Mouse (Mus musculus): ENCODE measurements at regions not wholly inside any gene's neighbourhood (a gene's known extent, or its start where the extent isn't known, plus 50 kb on each side); places are given as distances from the start of the nearest gene placed in this dataset.

DNA sequence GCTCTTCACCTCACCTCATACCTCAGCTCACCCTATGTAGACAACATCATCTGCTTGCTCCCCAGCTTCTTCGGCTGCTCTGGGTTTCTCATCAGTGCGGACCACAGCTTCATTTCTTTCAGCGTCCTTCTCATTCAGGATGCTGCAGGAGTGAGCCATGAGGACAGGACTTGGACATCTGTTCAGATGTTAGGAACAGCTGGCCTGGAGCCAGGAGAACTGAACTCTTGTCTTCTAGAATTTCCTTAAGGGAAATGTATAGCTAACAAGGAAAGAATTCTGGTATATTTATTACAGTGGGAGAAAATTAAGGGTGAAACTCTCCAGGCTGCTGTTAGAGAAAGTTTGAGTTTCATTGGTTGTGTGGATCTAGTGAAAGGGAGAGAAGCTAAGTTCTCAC lies 167.1 kb downstream of the Drd1 start:
- TF ChIP-seq POLR2A (IDR thresholded peaks at IDR 0.05; ENCODE audit: control insufficient read depth, low read depth, low read length) (no peak), CTCF (IDR thresholded peaks at IDR 0.05; ENCODE audit: control insufficient read depth, insufficient read depth, insufficient replicate concordance, low read depth, low read length) (no peak)
